Comparison of ENCODE assay signal across 13 mouse cellular contexts in genomic region chr6:107280348-107280747, GRCm38 (mm10).
"Had no signal": no experiment of that assay in that cellular context is flagged by ENCODE, and none has a peak within 500 bp of the region (broad histone marks: within the 10 kb centered on the region; RNA-seq: fewer than 3 reads in every experiment).

No protein-coding gene starts in this region.

- DNase-seq: gastrocnemius, adult 2 months; gastrocnemius, postnatal 10 days; gastrocnemius, postnatal 25 days; heart, adult 2 months; heart, postnatal 14 days; heart, postnatal 36 days; kidney, adult 11 months; kidney, adult 2 months; kidney, adult 9 months; kidney, postnatal 14 days; kidney, postnatal 36 days; left cerebral cortex, postnatal 4 days; liver, embryonic 13.5 days had no signal
